Mouse (Mus musculus): ENCODE data around the gene 2310039H08Rik. TPM values are rescaled to one million over a fixed set of nuclear protein-coding genes. Genes with fewer than 3 reads are reported as not detected.

Gene 2310039H08Rik
- 13.9 and 17.9 TPM in 2 replicates for polyA plus RNA-seq (2011; ENCODE audit: insufficient read length, low read depth, missing spikeins)

DNA sequence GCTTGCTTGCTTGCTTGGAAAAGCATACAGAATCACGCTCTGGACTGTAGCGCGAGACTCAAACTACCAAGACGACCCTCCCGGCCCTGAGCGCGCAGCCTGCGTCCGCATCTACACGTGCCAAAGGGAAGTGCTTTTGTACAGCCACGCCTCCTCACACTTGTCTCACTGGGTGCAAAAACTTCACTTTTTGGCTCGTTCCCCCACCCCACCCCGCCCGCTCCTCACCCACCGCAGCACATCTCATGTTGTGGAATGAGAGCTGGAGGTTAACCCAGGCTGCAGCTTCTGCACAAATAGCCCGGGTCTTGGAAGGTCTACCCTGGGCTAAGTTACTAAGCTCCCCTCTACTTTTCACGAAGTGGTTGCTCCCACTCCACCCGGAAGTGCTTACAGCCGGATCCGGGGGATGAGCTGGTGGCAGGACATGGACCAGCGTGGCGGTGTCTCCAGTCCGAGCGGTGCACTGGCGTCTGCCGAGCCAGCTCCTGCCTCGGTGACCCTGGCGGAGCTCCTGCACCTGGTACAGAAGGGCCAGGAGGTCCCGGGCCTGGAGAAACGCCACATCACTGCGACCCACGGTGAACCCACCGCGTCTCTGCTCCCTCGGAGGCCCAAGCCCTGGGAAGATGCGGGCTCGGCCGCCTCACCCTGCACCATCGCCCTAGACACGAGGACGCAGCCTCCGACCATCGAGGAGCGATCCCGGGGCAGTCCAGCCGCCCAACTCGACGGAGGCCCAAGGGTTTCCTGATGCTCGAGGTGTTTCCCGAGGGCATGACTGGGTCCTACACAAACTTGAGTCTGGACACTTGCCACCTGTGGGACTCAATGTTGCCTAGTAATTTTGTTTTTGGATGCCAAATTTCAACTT, at the start of gene 2310039H08Rik:
Gene 2310039H08Rik, plus strand, starts transcription at position 232 of the 874 bp plus-strand sequence.
- TF ChIP-seq CTCF (IDR thresholded peaks at IDR 0.05; ENCODE audit: borderline replicate concordance, insufficient read depth, low read length): no peak
- TF ChIP-seq POLR2A (IDR thresholded peaks at IDR 0.05; ENCODE audit: low read depth, low read length): peak; percentile 95
- Histone ChIP-seq H3K4me3 (ENCODE audit: insufficient read depth, low read length) (peak within 1 kb of the TSS; percentile 93), H3K27ac (ENCODE audit: insufficient read depth, low read length) (peak within 1 kb of the TSS; percentile 87), H3K4me1 (ENCODE audit: control insufficient read depth, insufficient read depth, low read length) (no peaks in the 10 kb centered on the region)

DNA sequence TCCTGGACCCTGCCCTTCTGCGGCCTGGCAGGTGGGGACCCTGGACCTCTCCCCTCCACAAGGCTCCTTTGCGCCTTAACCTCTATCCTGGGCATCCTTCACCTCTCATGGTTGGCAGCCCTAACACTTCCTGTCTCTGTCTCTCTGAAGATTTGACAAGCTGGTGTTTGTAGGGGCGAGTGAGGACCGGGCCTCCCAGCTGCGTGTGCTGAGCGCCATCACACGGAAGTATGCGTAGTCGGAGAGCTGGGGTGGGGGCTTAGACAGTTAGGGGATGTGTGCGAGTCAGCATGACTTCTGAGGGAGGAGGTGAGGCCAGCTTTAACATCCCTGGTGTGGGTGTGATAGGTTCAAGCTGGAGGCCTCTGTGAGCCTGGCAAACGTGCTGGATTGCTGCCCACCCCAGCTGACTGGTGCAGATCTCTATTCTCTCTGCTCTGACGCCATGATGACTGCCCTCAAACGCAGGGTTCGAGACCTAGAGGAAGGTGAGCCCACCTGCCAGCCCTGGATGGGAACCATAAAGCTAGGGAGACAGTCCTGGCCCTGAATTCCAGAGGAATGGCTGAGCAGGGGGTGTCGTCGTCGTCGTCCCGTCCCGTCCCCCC, 47.9 kb upstream of the 2310039H08Rik start:
- no peaks in the 10 kb centered on the region for H3K4me1 ChIP-seq (ENCODE audit: control insufficient read depth, insufficient read depth, low read length)
- no peak overlapping the region for H3K4me3 ChIP-seq (ENCODE audit: insufficient read depth, low read length)
- H3K27ac ChIP-seq (ENCODE audit: insufficient read depth, low read length): no peak overlapping the region
- no peak for TF ChIP-seq POLR2A (IDR thresholded peaks at IDR 0.05; ENCODE audit: low read depth, low read length)
- no peak for TF ChIP-seq CTCF (IDR thresholded peaks at IDR 0.05; ENCODE audit: borderline replicate concordance, insufficient read depth, low read length)

- no peak overlapping the region for H3K4me3 ChIP-seq (ENCODE audit: insufficient read depth, low read length)
- H3K27ac ChIP-seq (ENCODE audit: insufficient read depth, low read length): no peak overlapping the region
- TF ChIP-seq POLR2A (IDR thresholded peaks at IDR 0.05; ENCODE audit: low read depth, low read length): no peak
- no peak for TF ChIP-seq CTCF (IDR thresholded peaks at IDR 0.05; ENCODE audit: borderline replicate concordance, insufficient read depth, low read length)
- H3K4me1 ChIP-seq (ENCODE audit: control insufficient read depth, insufficient read depth, low read length): no peaks in the 10 kb centered on the region
These were observed 47.2 kb upstream of the 2310039H08Rik start for GRCm38 (mm10) chr17:46725273-46725672.

- H3K4me1 ChIP-seq (ENCODE audit: control insufficient read depth, insufficient read depth, low read length): no peaks in the 10 kb centered on the region
- no peak overlapping the region for H3K27ac ChIP-seq (ENCODE audit: insufficient read depth, low read length)
- no peak for TF ChIP-seq POLR2A (IDR thresholded peaks at IDR 0.05; ENCODE audit: low read depth, low read length)
- no peak for TF ChIP-seq CTCF (IDR thresholded peaks at IDR 0.05; ENCODE audit: borderline replicate concordance, insufficient read depth, low read length)
- no peak overlapping the region for H3K4me3 ChIP-seq (ENCODE audit: insufficient read depth, low read length)
These were observed 46.4 kb upstream of the 2310039H08Rik start for GRCm38 (mm10) chr17:46725731-46726645.

DNA sequence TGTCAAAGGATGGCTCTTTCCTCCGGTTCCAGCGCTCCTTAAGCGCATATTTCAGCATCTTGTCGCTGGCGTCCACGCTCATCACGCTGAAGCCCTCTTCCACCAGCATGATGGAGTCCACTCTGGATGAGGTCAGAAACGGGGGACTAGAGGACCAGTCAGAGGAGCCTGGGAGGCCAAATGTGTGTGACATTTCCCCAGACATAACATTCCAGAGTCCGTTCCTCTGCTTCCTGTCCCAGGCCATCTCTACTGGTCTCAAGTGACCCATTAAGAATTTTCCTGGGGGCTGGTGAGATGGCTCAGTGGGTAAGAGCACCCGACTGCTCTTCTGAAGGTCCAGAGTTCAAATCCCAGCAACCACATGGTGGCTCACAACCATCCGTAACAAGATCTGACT, 45.2 kb upstream of the 2310039H08Rik start:
- H3K27ac ChIP-seq (ENCODE audit: insufficient read depth, low read length): no peak overlapping the region
- no peaks in the 10 kb centered on the region for H3K4me1 ChIP-seq (ENCODE audit: control insufficient read depth, insufficient read depth, low read length)
- no peak overlapping the region for H3K4me3 ChIP-seq (ENCODE audit: insufficient read depth, low read length)
- TF ChIP-seq POLR2A (IDR thresholded peaks at IDR 0.05; ENCODE audit: low read depth, low read length) (no peak), CTCF (IDR thresholded peaks at IDR 0.05; ENCODE audit: borderline replicate concordance, insufficient read depth, low read length) (no peak)

DNA sequence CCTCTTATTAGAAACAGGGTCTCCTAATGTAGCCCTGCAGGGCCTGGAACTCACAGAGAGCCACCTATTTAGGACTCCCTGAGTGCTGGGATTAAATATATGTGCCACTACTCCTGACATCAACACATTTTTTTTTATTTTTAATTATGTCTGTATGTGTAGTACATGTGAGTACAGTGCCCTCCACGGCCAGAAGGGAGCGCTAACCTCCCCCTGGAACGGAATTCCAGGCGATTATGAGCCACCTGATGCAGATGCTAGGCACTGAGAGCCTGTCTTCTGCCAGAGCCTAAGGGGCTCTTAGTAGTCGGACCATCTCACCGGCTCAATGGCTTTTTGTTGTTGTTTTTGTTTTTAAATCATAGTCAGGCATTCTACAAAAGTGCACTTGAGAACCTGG, 44.4 kb upstream of the 2310039H08Rik start:
- H3K27ac ChIP-seq (ENCODE audit: insufficient read depth, low read length): no peak overlapping the region
- H3K4me3 ChIP-seq (ENCODE audit: insufficient read depth, low read length): no peak overlapping the region

GRCm38 (mm10) chr17:46728496-46728895, 43.9 kb upstream of the 2310039H08Rik start:
- TF ChIP-seq CTCF (IDR thresholded peaks at IDR 0.05; ENCODE audit: borderline replicate concordance, insufficient read depth, low read length) (no peak), POLR2A (IDR thresholded peaks at IDR 0.05; ENCODE audit: low read depth, low read length) (no peak)
- Histone ChIP-seq H3K4me1 (ENCODE audit: control insufficient read depth, insufficient read depth, low read length) (no peaks in the 10 kb centered on the region), H3K27ac (ENCODE audit: insufficient read depth, low read length) (no peak overlapping the region), H3K4me3 (ENCODE audit: insufficient read depth, low read length) (no peak overlapping the region)

More for the DNA sequence above, 44.4 kb upstream of the 2310039H08Rik start:
- TF ChIP-seq CTCF (IDR thresholded peaks at IDR 0.05; ENCODE audit: borderline replicate concordance, insufficient read depth, low read length): peak; percentile 5; the same call in 1 of the 2 replicates
- no peak for TF ChIP-seq POLR2A (IDR thresholded peaks at IDR 0.05; ENCODE audit: low read depth, low read length)
- H3K4me1 ChIP-seq (ENCODE audit: control insufficient read depth, insufficient read depth, low read length): no peaks in the 10 kb centered on the region

DNA sequence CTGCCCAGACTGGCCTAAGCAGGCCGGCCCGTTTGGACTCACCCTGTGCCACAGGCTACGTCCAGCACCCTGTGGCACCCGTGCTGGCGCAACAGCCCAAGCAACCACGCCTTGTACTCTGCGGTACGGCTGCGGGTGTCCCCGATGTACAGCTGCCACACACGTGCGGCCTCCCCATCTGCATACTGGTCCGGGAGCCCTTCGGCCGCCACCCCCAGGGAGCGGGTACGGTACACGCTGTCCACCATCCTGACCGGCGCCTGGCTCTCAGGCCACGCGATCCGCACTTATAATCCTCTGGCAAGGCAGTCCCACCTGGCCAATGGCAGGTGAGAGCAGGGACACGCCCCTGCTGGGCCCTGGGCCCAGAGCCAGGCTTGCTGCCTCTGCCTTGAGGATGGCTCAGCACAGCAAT, 43.5 kb upstream of the 2310039H08Rik start, which contains the start of gene Gnmt:
Gene Gnmt, minus strand, starts transcription at position 265 of the 415 bp plus-strand sequence.
- H3K4me3 ChIP-seq (ENCODE audit: insufficient read depth, low read length): no peak within 1 kb of the TSS
- TF ChIP-seq POLR2A (IDR thresholded peaks at IDR 0.05; ENCODE audit: low read depth, low read length) (no peak), CTCF (IDR thresholded peaks at IDR 0.05; ENCODE audit: borderline replicate concordance, insufficient read depth, low read length) (no peak)
- H3K4me1 ChIP-seq (ENCODE audit: control insufficient read depth, insufficient read depth, low read length): no peaks in the 10 kb centered on the region
- no peak within 1 kb of the TSS for H3K27ac ChIP-seq (ENCODE audit: insufficient read depth, low read length)

DNA sequence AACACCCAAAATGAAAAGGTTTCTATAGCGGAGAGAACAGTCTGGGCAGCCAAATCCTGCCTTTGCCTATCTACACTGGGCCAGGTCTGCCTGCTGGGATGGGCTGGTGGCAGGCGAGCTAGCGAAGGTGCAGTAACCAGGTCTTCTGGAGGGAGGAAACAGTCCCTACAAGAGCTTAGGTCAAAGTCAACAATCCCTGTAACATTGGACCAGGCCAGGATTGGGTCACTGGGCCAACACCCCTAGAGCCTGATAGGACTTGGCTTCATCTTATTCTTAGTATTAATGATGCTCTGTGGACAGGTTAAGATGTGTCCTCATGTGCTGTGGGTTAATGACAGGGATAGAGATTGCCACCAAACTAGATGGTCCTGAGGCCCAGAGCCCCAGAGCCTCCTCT, 38.4 kb upstream of the 2310039H08Rik start:
- Histone ChIP-seq H3K4me3 (ENCODE audit: insufficient read depth, low read length) (no peak overlapping the region), H3K4me1 (ENCODE audit: control insufficient read depth, insufficient read depth, low read length) (no peaks in the 10 kb centered on the region), H3K27ac (ENCODE audit: insufficient read depth, low read length) (no peak overlapping the region)
- TF ChIP-seq CTCF (IDR thresholded peaks at IDR 0.05; ENCODE audit: borderline replicate concordance, insufficient read depth, low read length) (no peak), POLR2A (IDR thresholded peaks at IDR 0.05; ENCODE audit: low read depth, low read length) (no peak)
